Mouse (Mus musculus) midbrain, embryonic 16.5 days (tissue): ENCODE measurements at regions not wholly inside any gene's neighbourhood (a gene's known extent, or its start where the extent isn't known, plus 50 kb on each side); places are given as distances from the start of the nearest gene placed in this dataset.

Experiments
- ATAC-seq: fragments of 200-750 bp; cut with Nextera tagmentation; 2 replicates; pipeline ENCODE4 v1.8.0; 2017; ENCODE audit warnings: moderate TSS enrichment
- H3K27ac ChIP-seq: fragments of 300-500 bp; sonication (generic); 2 replicates; pipeline ENCODE4 v1.5.1; 2014; ENCODE audit warnings: mild to moderate bottlenecking, low read length, mixed read lengths
- H3K27me3 ChIP-seq: fragments of 300-500 bp; sonication (generic); 2 replicates; pipeline ENCODE4 v1.6.1; 2014; ENCODE audit warnings: low read depth, low read length, mixed read lengths; ENCODE audit not compliant: control insufficient read depth, insufficient read depth
- H3K36me3 ChIP-seq: fragments of 300-500 bp; sonication (generic); 2 replicates; pipeline ENCODE4 v1.6.1; 2014; ENCODE audit warnings: mild to moderate bottlenecking, low read length, moderate library complexity, mixed read lengths; ENCODE audit not compliant: control insufficient read depth, insufficient read depth
- H3K4me1 ChIP-seq: fragments of 300-500 bp; sonication (generic); 2 replicates; pipeline ENCODE4 v1.6.1; 2014; ENCODE audit warnings: mild to moderate bottlenecking, low read length, mixed read lengths; ENCODE audit not compliant: control insufficient read depth, insufficient read depth
- H3K4me2 ChIP-seq: fragments of 300-500 bp; sonication (generic); 2 replicates; pipeline ENCODE4 v1.6.1; 2014; ENCODE audit warnings: mild to moderate bottlenecking, low read length, mixed read lengths
- H3K4me3 ChIP-seq: fragments of 300-500 bp; sonication (generic); 2 replicates; pipeline ENCODE4 v1.5.1; 2014; ENCODE audit warnings: low read depth, mild to moderate bottlenecking, low read length, moderate library complexity, mixed read lengths
- H3K9ac ChIP-seq: fragments of 300-500 bp; sonication (generic); 2 replicates; pipeline ENCODE4 v1.6.1; 2014; ENCODE audit warnings: low read depth, low read length, mixed read lengths
- H3K9me3 ChIP-seq: fragments of 300-500 bp; sonication (generic); replicated peaks from 2 replicates; pipeline ENCODE4 v1.6.1; 2014; ENCODE audit warnings: mild to moderate bottlenecking, low read length, mixed read lengths; ENCODE audit not compliant: control insufficient read depth, poor library complexity, severe bottlenecking
- WGBS: fragments of 180-500 bp; shearing (Covaris S2); extraction: QIAGEN DNeasy Blood & Tissue Kit; methylation state at CpG from one replicate; pipeline ENCODE4 v1.1.7; 2014; 5-methylcytosine and 5-hydroxymethylcytosine counted together

DNA sequence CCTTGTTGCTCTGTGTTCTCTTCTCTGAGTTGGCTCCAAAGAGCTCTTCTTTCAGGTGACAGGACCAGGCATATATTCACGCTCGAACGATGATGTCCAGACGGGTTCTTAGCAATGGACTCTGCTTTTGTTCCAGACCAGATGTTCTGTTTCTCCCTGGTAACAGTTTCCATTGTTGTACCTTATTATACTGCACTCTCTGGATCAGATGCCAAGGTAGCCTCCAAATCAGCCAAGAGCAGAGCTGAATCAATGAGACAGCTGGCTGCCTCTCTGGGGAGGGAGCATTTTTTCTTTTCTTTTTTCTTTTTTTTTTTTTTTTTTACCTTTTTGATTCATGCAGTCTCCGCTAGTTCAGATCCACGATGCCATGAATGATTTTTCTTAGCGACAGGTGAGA is 50.9 kb upstream of the Nxph1 start:
- 22% methylated on average over 7 of the region's 7 CpGs for WGBS
- H3K36me3 ChIP-seq = no peaks in the 10 kb centered on the region
- peaks cover 9% of the 10 kb centered on the region; the same call in 1 of the 2 replicates for H3K4me1 ChIP-seq
- H3K4me2 ChIP-seq = 0 out of 2 replicates have a peak overlapping the region, but pooled peaks have one; percentile 12
- H3K4me3 ChIP-seq = no peak overlapping the region
- no peak overlapping the region for H3K9ac ChIP-seq
- no peak overlapping the region; the same call in 1 of the 2 replicates for H3K27ac ChIP-seq
- no peaks in the 10 kb centered on the region for H3K27me3 ChIP-seq
- peak; percentile 84 for ATAC-seq
- H3K9me3 ChIP-seq = no peaks in the 10 kb centered on the region

DNA sequence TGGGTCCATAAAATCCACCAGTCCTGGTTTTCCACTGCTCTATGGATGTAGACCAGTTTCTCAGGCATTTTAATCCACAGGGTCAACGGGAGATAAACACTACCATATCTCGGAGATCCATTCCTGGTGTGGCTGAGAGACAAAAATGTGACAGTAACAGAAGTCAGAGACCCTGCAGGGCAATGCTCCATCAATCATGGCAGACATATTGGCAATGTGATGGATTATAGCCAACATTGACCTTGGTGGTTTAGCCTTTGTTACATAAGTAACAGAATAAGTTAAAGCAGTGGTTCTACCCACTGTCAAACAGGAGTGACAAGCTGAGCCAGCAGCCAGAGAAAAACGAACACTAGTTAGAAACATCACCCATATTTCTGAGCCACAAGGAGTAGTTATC is 50.0 kb upstream of the Nxph1 start:
- no peak for ATAC-seq
- no peak overlapping the region for H3K4me2 ChIP-seq
- H3K4me1 ChIP-seq = peaks cover 9% of the 10 kb centered on the region; the same call in 1 of the 2 replicates
- H3K36me3 ChIP-seq = no peaks in the 10 kb centered on the region
- no peaks in the 10 kb centered on the region for H3K27me3 ChIP-seq
- no peak overlapping the region for H3K9ac ChIP-seq
- WGBS = 77% methylated on average over 3 of the region's 3 CpGs
- no peak overlapping the region for H3K4me3 ChIP-seq
- H3K27ac ChIP-seq = no peak overlapping the region
- no peaks in the 10 kb centered on the region for H3K9me3 ChIP-seq
